Mouse (Mus musculus): Measurements from ENCODE around the gene C3.

The C3 gene

DNA sequence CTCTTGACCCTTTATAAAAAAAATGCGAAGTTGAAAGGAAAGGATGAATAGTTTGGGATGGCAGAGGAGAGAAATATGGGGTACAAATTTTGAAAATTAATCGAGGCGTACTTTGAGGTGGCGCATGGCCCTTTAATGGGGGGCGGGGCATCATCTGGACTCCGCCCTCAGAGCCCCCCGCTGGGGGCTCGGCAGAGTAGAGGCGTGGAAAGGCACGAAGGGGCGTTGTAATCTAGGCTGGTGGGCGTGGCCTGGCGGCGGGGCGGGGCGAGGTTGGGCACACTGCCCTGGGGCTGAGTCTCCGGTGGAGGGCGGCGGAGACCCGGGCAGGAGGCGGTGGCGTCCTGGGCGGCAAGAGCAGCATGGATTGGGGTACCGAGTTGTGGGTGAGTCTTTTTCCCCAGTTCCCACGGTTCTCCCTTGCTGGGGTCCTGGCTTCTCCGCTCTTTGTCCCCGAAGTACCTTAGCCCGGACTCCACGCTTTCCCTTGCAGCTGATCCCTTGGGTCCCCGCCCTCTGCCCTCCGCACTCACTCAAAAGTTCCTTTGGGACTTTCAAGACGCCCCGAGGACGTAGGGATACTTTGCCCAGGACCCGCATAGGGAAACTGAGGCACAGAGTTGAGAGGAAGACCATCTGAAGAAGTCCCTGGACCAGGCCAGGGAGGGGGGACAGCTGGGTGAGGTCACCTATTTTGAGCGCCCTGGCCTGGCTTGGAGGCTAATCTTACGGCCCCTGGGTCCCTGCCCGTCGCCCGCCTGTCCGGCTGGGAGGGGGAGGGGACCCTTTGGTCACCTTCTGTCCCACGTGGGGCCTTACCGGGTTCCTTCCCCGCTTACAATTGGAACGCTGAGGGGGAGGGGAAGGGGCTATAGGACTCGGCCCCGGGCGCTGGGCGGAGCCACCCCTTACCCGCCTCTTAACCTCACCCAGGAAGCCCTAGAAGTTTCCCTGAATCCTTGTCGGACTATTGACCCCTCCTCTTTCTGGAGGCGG is 21.5 kb upstream of the C3 start, which contains the start of gene Trip10:
Gene Trip10, plus strand, starts transcription at position 270 of the 996 bp plus-strand sequence.
- DNase-seq (ENCODE audit: low read depth, low spot score): peak; percentile 13

DNA sequence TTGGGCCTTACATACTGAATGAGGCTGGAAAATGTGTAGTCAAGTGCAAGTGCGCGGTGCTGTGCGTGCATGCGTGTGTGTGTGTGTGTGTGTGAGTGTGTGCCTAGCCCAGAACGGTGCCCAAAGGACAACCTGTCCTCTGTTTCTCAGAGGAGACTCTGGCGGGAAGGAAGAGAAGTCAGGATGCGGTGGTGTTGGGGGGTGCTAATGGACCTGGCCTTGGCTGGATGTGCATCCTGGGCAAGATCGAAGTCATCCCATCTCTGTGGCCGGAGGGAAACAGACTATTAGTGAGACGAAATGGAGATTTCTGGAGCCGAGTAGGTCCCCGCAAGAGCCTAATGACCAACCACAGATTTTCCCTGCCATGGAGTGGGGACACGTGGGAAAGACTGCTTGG is 20.8 kb upstream of the C3 start:
- no peak for DNase-seq (ENCODE audit: low read depth, low spot score)

DNA sequence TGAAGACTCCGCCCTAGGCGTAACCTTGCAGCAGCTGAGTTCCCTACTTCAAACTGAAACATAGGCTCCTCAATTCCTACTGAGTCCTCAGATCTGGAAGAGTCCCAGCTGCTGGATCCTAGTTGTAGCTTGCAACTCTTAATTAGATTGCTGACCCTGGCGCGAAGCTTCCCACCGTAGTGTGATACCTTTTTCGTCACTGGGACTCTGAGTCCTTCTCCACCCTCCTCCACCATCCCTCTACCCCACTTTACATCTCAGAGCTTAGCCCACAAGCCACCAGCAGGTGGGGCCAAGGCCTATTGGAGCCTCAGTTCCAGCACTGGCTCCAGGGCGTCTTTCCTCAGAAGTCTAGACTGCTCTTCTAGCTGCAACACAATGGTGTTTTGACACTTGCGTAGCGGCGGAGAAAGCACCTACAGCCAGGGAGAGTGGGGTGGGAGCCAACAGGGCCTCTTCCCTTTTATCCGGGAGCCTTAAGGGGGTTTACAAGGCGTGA is 20.3 kb upstream of the C3 start, which contains the start of gene Gpr108:
Gene Gpr108, minus strand, starts transcription at position 246 of the 499 bp plus-strand sequence.
- DNase-seq (ENCODE audit: low read depth, low spot score): peak; percentile 87

DNA sequence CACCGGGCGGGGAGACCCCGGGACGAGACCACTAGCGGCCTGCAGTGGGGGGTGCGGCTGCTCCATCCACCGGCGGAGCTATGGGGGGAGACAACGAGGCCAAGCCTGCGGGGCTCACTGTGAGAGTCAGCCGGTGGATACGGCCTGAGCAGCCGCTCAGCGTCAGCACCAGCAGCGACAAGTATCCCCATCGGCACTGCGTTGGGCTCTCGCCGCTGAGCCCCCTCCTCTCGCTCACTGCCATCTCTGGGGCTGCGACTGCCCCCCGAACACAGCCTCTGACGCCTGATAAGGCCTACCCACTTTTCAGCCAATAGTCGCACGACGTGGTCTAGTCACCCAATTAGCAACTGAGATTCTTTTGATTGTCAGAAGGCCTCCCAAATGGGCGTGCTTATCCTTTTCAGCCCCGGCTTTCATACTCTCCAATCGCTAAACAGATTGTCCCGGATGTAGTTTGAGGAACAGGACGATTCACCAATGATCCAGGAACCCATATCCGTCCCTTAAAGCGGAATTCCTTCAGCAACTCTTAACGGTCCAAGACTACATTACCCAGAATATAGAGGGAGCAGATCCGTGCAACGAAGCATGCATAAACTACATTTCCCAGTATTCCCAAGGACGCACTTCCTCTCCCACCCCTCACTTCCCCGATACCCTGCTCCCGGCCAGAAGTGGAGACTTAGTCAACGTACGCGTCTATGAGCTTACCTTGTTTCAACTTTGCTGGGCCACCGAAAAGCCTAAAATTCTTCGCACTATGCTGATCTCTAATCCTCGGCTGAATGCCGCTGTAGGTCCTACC is 19.7 kb upstream of the C3 start:
- DNase-seq (ENCODE audit: low read depth, low spot score): peak; percentile 100

DNA sequence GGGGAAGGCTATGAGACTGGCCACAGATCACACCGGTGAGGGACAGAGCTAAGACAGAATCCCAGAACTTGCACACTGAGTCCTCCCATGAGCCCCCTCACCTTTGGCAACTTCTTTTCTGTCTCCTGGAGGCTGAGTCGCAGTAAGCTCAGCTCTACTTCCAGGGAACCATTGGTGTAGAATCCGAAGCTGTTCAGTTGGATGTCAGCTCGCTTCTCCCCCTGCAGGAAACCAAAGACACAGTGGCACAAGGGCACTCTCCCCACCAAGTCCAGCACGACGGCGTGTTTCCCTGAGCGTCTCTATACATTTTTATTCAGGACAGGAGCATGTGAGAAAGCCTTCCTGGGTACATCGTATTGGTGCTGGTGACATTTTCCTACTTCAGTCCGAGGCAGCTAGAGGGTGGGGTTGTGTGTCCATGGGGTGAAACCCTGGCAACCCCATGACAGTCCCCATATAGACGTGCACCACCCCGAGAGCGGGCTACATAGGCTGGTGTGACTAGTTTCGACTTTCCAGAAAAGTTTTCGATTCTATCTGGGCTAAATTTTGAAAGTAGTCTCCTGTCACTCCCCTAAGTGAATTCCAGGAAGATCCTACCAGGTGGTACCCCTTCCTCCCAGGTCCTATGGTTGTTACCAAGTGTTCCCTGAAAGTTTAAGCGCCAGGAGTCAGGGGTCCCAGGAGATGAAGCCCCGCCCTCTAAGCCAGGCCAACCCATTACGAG is 18.9 kb upstream of the C3 start:
- DNase-seq (ENCODE audit: low read depth, low spot score): no peak

DNA sequence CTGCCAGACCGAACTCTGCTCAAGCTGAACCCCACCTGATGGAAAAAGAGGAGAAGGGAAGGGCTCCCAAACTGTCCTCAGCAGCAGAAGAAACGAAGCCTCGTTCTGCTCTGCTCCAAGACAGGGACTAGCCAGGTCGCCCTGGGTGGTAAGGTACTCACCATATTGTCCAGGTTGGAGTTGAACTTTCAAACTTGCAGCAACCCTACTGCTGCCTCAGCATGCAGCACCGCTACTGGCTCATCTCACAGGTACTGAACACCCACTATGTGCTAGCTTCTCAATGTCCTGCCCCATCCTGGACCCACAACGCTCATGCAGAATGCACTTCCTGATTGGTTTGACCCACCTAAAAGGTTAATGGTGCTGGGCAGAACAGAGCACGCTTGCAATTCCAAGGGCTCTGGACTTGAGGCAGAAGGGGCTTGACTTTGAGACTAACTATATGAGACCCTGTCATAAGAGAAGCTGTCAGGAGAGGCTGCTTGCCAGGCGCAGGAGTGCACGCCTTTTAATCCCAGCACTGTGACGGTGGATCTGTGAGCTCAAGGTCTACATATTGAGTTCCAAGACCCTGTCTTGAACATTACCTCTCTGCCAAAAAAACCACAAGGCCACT is 17.5 kb upstream of the C3 start:
- no peak for DNase-seq (ENCODE audit: low read depth, low spot score)

DNA sequence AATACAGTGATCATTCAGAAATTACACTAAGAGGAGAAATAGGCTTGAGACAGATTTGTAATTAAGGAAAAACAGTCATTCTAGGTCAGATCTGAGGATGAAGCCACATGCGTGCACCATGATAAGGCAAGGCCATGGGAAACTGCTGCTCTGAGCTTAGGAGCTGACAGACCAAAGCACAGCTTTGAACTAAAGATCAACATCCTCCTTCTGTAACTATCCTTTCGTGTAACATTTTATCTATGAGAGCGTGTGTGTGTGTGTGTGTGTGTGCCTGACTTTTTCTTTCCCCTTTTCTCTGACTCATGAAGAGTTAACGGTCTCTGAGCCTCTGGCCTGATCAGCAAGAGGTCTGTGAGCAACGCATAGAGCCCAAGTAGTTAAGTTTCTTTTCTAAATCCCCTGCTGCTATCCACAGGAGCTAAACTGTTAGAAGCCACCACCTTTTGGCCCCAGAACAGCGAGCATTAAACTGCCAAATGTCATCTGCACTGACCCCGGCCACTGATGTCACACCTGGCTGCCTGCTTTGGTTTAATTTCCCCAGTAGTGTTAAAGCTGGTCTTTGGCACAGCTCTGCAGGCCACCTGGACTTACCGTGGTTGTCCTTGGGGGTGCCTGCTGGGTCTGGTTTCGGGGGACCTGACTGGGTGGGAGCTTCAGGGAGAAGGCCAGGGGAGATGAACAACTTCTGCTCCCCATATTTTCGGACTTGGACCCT is 15.9 kb upstream of the C3 start:
- no peak for DNase-seq (ENCODE audit: low read depth, low spot score)

DNA sequence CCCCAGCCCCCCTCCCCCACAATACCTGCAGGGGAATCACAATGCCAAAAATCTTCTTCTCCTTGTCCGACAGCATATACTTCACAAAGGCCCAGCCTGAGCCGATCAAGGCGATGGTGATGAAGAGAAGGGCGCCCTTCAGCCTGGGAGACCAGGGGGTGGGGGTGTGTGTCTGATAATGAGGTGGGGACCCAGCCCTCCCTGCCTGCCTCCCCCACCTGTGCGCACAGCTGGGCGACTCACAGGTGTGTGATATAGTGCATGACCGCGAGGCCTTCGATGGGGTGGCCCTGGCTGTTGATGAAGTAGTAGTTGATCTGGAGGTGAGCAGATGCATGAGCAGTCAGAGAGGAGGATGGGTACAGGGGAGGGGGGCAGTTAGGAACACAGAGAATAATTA is 9.2 kb upstream of the C3 start:
- no peak for DNase-seq (ENCODE audit: low read depth, low spot score)

DNA sequence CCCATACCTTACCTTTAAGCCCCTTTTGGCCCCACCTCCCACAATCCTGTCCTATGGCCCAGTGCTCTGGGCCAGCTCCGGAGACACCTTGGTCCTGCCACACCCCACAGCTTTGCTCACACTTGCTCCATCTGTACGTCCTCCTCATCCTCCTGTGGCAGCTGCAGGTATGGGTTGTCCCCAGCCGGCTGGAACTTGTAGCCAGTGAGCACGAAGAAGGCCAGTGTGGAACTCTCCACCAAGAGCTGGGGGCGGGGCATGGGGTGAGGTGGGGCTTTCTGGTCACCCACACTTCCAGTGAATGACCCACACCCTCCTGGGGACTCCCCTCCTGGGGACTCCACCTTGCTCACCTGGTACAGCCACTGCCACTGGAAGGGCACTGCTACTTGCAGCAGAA is 7.9 kb upstream of the C3 start:
- DNase-seq (ENCODE audit: low read depth, low spot score): no peak

DNA sequence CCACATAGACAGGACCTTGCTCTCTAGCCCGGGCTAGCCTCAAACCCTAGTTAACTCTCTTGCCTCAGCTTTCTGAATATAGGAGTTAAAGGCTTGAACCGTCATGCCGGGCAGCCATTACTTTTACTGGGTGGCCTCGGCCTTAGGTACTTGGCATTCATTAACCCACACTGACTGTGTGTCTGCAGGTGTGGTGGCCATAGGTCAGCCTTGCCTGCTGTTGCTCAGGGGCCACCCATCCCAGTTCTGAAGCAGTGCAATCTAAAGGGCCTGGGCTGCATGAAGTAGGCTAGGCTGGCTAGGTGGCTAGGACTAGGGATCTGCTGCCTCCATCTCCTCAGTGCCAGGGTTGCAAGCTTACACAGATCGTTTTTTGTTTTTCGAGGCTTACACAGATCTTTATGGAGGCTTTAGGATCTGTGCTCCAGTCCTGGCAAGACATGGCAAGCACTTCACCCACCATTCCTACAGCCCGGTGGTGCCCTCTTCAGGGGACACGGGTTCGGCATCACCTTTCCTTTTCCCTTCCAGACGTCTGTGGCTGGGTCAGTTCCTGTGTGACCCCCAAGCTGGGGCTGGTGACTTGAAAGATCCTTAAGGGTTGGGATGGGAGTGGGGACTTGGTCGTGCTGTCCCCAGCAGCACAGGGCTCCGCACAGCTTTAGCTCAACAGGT is 6.5 kb upstream of the C3 start:
- DNase-seq (ENCODE audit: low read depth, low spot score): no peak

DNA sequence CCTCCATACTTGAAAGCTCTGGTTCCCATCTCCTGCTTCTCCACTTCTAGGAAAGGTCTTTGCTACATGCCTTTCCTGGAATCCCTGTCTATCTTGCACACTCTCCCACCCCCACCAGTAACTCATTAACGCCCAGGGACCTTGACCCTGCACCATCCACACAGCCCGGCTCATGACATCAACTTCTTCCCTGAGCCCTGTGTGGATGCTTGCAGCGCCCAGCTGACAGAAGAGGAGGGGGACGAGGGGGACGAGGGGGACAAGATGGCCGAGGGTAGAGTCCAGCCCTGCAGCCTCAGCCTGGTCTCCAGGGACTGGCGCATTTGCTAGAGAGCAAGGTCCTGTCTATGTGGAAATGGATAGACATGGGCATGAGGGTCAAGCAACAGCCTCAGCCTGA is 5.1 kb upstream of the C3 start:
- no peak for DNase-seq (ENCODE audit: low read depth, low spot score)

DNA sequence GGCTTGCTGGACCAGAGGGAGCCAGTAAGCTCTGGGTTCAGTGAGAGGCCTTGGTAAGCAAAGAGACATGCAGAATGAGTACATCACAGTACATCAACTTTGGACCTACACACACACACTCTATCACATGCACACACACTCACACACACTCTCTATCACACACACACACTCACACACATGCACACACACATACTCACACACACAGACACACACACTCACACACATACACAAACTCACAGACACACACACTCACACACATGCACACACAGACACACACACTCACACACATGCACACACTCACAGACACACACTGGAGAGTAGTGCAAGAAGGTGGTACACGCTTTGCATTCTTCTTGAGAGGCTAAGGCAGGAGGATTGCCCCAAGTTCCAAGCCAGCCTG is 4.3 kb upstream of the C3 start:
- DNase-seq (ENCODE audit: low read depth, low spot score): no peak

DNA sequence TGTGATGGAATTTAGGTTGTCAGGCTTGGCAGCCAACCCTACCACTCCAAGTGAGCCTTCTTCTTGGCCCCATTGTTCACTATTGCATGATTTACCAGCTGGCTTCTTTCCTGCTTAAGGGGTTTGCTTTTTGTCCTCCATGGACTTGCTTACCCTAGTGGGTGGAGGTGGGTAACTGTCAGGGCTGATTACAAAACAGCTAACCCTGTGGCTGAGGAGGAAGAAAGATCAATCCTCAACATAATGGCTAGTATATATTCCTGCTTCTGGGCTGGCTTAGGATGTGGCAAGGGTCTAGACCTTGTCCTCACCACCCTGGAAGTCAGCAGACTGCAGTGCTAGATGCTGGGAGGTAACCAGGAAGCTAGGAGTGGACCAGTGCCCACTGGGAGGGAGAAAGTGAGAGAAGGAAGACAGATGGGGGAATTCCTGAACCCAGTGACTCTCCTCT is 3.4 kb upstream of the C3 start:
- no peak for DNase-seq (ENCODE audit: low read depth, low spot score)

DNA sequence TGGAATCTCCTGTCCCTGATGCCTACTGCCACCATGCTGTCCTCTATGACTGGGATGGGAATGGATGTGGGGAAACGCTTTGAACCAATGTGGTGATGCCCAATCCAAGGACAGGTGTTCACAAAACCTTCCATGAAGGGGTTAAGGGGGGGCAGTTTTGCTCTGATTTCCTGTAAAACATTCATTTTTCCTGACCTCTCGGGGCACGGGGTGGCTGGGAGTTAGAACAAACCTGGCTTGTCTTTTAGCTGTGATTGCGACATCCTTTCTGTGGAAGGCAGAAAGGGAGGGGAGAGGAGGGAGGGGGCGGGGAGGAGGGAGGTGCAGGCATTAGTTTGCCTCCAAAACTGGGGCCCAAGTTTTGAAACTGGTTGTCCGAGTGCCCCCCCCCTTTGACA is 2.8 kb upstream of the C3 start:
- DNase-seq (ENCODE audit: low read depth, low spot score): no peak

DNA sequence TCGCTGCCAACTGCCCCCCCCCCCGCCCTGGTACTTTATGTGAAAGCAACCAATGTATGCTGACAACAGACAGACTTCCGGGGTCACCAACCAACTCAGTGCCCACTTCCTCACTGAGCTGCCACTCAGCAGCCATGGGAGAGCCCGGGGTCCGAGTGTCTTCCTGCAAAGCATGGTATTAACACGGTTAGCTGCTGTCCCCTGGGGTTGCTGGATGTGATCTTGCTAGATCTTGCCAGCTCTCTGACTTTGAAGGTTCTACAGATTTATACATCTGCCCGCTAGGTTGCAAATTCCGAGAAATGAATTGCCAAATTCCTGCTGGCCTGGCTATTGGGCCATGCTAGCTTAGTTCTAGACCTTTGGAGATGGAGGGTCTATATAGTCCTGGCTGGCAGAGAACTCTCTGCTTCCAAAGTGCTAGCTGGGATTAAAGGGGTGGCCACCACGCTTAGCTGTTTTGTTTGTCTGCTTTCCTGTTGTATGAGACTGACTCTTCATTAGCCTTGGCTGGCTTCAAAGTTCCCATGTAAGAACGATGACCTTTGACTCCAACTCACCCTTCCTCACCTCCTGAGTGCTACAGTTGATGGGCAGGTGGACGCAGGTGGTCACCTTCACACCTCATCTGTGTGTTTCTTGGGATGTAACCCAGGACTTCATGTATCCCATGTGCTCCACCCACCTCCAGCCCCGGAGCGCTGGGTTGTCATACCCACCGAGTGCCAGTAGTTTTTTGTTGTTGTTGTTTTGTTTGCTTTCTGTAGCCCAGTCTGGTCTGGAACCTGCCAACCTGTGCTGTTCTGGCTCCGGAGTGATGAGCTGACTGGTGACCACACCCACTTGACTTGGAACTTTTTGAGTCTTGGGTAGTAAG is 2.2 kb upstream of the C3 start:
- no peak for DNase-seq (ENCODE audit: low read depth, low spot score)

DNA sequence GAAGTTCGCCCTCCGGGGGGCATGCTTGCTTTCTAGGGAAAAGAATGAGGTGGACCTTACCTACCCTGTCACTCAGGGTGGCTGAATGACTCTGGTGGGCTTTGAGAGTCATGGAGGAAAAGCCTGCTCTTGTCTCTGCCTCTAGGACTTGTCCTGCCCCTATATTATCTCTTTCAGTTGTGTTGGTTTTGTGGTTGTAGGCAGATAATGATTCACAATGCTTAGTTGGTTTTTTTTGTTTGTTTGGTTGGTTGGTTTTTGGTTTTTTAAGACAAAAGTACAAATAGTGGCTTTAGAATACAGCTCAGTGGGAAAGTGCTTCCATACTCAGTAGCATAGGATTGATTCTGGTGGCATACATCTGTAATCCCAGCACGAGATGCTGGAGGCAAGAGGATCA is 937 bp upstream of the C3 start:
- no peak for DNase-seq (ENCODE audit: low read depth, low spot score)

DNA sequence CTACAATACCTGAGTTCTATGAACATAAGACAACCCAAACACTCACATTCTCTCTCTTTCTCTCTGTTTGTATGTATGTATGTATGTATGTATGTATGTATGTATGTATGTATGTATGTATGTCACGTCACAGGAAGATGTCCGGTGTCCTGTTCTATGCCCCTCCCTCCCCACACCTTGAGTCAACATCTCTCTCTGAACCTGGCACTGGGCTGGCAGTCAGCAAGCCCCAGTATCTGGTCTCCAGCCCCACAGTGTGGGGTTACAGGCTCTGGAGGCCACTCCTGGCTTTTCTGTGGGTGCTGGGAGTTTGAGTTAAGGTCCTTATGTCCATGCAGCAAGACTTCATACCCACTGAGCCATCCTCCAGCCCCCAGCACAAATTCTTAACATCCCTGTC is 468 bp downstream of the C3 start:
- DNase-seq (ENCODE audit: low read depth, low spot score): no peak

DNA sequence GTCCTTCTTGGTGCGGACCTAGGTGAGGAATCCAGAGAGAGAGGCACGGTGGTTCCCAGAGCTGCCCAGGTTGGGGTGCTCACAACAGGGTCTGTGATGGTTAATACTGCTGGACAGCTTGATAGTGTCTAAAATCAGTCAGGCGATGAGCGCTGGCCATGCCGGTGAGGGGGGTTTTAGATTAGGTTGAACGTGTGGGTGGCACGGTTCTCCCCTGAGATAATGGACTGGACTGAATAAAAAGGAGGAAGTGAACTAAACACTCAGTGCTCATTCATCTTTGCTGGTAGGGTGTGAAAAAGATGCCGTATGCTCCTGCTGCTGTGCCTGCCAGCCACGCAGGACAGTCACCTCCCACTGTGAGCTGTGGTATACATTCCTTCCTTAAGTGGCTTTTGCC is 4.6 kb downstream of the C3 start:
- no peak for DNase-seq (ENCODE audit: low read depth, low spot score)

DNA sequence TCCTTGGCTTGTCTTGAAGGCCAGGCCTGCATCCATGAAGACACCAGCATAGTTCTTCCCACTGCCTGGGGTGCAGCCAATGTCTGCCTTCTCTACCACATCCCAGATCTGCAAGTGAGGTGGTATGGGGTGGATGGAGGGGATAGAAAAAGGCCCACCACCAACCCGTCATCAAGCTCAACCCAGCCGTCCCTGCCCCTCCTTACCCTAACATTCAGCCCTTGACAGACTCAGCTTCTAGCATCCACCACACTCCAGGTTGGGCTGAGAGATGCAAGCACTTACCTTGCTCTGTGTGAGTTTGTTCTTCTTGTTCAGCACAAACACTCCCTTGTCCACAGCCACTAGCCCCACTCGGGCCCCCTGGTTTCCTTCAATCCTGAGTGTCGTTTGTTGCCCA is 6.0 kb downstream of the C3 start:
- no peak for DNase-seq (ENCODE audit: low read depth, low spot score)
